Mouse (Mus musculus) monocyte, adult 2 months (primary cell): ENCODE results near the gene Jak3.
A peak's percentile ranks its signal among the peaks of the same experiment; 100 is the strongest.
"Not testable (repeated sequence)": the region's sequence is repeated elsewhere in the genome, so short reads cannot be mapped to it uniquely, and the experiment has no call there.

Experiments used
- DNase-seq, 2 experiments: peaks; one replicate each; pipeline ENCODE4 v3.0.0; 2022; ENCODE audit warnings: low spot score in 2 of 2, low read depth in 1 of 2

The Jak3 gene

DNA sequence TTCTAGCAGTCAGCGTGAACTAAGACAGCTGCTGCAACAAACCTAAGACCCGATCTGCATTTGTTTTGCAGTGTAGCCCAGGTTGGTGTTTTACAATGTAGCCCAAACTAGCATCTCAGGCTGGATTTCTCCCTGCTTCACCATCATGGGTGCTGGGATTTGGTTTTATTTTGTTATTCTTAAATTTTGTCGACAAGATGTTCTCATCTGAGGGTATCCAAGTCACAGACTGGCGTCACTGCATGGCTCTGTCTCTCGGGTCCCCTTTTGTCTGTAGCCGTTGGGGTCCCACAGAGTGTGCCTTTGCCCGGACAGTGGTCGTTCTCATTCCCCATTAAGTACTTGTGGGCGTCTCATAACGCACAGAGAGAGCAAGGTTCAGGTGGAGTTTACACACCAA is 8.6 kb downstream of the Jak3 start:
- DNase-seq, result no peak

GRCm38 (mm10) chr8:71685573-71685972 is 9.5 kb downstream of the Jak3 start:
- no peak for DNase-seq

- DNase-seq, result no peak
Observed at GRCm38 (mm10) chr8:71686143-71686734, 10.1 kb downstream of the Jak3 start.

DNA sequence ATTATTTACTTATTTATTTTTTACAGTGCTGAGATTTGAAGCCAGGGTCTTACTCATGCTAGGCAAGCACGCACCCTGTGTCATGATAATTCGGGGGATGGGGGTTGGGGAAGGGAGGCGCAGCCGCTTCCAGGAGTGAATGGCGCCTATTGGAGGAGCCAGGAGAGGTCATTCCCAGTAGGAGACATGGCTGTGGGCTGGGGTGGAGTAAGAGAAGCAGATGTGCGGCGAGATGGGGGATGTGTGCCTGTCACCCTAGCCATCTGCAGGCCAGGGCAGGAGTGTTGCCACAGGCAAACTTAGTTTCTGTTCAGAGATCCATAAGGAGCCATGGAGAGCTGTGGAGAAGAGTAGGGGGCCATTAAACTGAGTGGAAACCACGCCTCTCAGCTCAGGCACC is 11.5 kb downstream of the Jak3 start:
- DNase-seq, result no peak

GRCm38 (mm10) chr8:71689028-71689427 is 12.9 kb downstream of the Jak3 start, which contains the start of gene Insl3:
Insl3 (plus strand) TSS chr8:71689214.
- DNase-seq, result no peak

- DNase-seq, result no peak
Observed at GRCm38 (mm10) chr8:71692509-71692908, 16.4 kb downstream of the Jak3 start.

GRCm38 (mm10) chr8:71693166-71694041 is 17.3 kb downstream of the Jak3 start:
- DNase-seq, result no peak

GRCm38 (mm10) chr8:71695456-71695855 is 19.4 kb downstream of the Jak3 start:
- not testable (repeated sequence) for DNase-seq

GRCm38 (mm10) chr8:71700493-71701269 is 24.6 kb downstream of the Jak3 start:
- no peak for DNase-seq

DNA sequence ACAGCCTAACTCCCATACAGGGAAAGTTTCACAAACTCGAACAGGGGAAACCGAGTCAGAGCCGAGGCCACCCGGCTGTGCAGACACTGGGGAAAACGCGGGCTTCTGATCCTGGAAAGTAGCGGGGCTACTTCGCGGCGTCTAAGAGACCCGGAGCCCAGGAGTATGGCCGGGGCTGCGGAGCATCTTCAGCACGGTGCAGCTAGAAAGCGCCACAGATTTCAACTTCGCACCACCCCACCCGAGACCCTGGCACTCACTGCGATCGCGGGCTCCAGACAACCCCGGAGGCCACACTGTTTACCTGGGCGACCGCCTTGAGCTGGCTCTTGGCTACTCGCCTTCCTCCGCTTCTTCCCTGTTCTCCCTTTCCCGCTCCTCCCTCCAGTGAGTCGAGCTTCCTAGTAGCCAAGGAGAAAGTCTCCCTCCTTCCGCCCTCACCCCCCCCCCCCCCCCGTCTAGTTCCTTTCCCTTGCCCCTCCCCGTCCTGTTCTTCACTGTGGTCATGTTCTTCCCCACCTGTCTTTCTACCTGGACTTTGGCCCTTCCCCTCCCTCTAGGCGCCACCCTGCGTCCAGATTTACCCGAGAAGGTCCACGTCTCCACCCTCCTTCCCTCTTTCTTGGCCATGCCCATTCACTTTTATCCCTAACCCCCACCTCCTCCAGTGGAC is 25.5 kb downstream of the Jak3 start, which contains the start of gene B3gnt3:
Gene B3gnt3, minus strand, starts transcription at position 376 of the 673 bp plus-strand sequence.
- DNase-seq, result no peak

DNA sequence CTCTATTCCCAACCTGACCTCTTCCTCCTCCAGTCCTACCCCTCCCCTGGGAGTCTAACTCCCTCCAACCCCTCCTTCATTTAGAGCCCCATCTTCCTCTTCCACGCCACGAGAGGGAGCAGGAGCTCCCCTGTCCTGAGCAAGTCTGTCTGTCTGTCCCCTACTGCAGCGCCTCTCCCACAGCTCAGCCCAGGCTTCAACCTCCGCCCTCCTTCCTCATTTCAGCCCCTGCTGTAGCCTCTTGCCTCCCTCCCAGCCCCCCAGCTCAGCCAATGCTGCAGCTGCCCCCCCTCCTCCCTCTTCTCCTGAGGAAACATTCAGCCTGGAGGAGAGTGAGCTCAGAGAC is 26.0 kb downstream of the Jak3 start:
- DNase-seq, result no peak

DNA sequence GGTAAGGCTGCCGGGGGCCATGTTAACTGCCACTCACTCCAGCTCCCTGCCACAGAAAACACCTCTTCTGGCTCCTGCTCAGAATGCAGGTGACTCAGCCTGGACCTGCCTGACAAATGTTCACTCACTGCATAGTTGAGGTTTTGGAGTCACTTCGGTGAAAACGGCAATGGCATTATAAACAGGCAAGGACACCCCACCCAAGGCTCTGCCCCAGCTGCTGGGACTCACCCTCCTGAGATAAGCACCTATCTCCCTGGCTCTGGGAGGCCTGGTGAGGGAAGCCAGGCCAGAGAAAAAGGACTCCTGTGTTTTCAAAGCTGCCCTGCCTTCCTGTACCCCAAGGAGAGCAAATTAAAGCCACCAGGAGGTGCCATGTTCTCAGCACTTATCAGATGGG is 26.8 kb downstream of the Jak3 start:
- no peak for DNase-seq

- DNase-seq, result not testable (repeated sequence)
Observed at GRCm38 (mm10) chr8:71703400-71703799, 27.3 kb downstream of the Jak3 start.

DNA sequence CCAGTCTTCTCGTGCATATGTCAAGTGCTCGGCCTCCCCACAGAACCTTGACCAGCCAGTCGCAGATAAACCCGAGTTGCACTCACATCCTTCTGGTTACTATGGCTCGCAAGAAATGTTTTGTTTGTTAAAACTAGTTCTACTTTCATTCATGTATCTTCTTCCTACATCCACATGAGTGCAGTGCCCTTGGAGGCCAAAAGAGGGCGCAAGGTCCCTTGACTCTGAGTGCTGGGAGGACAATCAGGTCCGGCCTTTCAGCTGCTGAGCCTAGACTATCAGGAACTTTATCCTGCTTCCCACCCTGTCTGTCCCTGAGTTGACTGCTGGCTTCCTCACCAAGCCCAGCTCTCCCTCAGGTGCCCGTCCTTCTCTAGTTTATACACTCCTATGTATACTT is 31.8 kb downstream of the Jak3 start:
- peak; percentile 43 to 54 for DNase-seq

DNA sequence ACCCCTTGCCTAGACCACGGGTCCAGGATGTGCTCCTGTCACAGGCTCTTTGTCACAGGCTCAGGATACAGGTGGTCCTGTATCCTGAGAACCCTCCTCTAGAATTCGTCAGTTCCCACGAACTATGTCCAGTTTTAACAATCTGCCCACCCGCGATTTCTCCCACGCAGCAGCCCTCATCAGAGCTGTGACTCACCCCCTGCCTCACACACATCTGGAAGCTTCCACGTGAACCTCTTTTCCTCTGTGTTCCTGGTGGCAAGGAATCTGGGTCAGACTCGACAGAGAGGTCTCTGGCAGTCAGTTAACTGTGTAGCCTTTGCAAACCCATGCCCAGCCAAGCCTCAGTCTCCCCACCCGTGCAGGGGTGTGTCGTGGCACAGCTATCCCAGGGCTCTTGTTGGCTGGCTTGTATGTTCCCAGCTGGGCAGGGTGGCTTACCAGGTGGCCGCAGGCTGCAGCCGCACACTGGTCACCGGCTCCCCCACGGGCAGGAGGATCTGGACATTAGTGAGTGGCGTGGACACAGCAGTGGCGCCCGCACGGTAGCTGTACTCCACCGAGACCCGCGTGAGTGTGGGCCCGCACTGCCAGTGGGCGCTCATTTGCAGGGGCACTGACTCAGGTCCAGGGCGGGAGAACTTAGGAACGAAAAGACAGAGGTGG is 33.2 kb downstream of the Jak3 start:
- DNase-seq, result no peak

GRCm38 (mm10) chr8:71709800-71710446 is 33.8 kb downstream of the Jak3 start:
- DNase-seq, result peak; percentile 33 to 40

DNA sequence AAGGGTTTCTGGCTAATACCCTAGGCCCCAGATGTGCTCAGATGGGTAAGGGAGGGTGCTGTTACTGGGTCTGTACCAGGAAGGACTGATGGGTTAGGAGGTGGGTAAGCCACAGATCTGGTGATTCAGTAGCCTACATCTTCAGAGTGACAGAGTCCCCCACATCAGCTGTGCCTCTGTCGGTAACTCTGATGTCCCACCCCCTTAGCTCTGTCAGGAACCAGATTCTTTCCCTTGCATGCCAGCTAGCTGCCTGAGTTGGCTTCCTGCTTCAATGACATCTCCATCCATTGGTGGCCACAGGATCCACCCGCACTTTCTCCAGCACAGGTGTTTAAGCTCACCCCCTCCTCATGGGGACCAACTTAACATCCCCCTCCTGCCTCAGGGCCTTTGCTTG is 35.5 kb downstream of the Jak3 start:
- no peak for DNase-seq

DNA sequence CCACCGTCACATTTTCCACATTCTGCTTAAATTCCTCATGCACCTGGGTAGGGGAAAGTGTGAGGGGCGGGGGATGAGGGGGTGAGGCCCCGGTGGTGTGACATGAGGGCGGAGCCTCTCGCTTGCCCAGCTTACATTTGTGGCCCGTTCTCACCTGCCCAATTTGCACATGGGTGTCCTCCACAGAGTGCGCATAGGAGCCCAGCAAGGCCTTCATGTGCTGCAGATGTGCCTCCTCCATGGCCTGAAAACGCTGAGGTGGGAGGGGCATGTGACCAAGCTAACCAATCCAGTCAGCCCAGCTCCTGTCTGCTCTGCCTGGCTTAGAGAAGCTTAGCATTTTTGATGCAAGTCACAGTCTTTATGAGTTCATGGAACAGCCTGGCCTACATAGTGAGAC is 39.4 kb downstream of the Jak3 start:
- DNase-seq, result no peak

DNA sequence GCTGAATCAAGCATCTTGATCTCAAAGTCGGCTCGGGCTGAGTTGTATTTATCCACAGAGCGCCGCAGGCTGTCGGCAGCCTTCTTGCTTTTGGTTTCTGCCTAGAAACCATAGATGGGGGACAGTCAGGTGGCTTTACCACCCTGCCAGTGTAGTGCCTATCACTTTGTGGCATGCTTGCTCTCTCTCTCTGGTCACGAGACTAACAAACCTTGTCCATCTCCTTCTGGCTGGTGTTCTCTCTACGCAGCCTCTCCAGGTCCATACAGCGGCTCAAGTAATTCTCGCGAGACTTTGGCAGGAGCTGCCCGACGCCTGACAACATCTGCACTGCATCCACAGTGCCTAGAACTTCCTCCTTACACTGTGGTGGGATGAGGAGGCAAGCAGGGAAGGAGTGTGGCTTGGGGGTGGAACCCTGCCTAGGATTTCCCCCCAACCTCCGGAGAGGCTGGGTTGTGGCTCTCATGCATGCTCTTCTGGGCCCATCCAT is 40.5 kb downstream of the Jak3 start:
- DNase-seq, result no peak

GRCm38 (mm10) chr8:71717096-71717495 is 41.0 kb downstream of the Jak3 start:
- no peak for DNase-seq
